Mouse (Mus musculus) midbrain, embryonic 12.5 days (tissue): ENCODE results near the gene Atxn7l1. TPM values are rescaled to one million over a fixed set of nuclear protein-coding genes. Genes with fewer than 3 reads are reported as not detected.

ENCODE experiments used
- ATAC-seq: fragments of 200-750 bp; cut with Nextera tagmentation; 2 replicates; pipeline ENCODE4 v1.8.0; 2017; ENCODE audit warnings: low read depth, moderate TSS enrichment, moderate library complexity; ENCODE audit not compliant: low FRiP score
- H3K27ac ChIP-seq: fragments of 300-500 bp; sonication (generic); replicated peaks from 2 replicates; pipeline ENCODE4 v1.5.1; 2016; ENCODE audit warnings: mild to moderate bottlenecking
- H3K27me3 ChIP-seq: fragments of 300-500 bp; sonication (generic); 2 replicates; pipeline ENCODE4 v1.6.1; 2016; ENCODE audit warnings: mild to moderate bottlenecking
- H3K36me3 ChIP-seq: fragments of 300-500 bp; sonication (generic); 2 replicates; pipeline ENCODE4 v1.6.1; 2016
- H3K4me1 ChIP-seq: fragments of 300-500 bp; sonication (generic); 2 replicates; pipeline ENCODE4 v1.6.1; 2016
- H3K4me2 ChIP-seq: fragments of 300-500 bp; sonication (generic); replicated peaks from 2 replicates; pipeline ENCODE4 v1.6.1; 2016; ENCODE audit warnings: mild to moderate bottlenecking, moderate library complexity
- H3K4me3 ChIP-seq: fragments of 300-500 bp; sonication (generic); 2 replicates; pipeline ENCODE4 v1.5.1; 2016; ENCODE audit warnings: mild to moderate bottlenecking
- H3K9ac ChIP-seq: fragments of 300-500 bp; sonication (generic); replicated peaks from 2 replicates; pipeline ENCODE4 v1.6.1; 2016; ENCODE audit warnings: mild to moderate bottlenecking, moderate library complexity
- H3K9me3 ChIP-seq: fragments of 300-500 bp; sonication (generic); 2 replicates; pipeline ENCODE4 v1.6.1; 2016; ENCODE audit warnings: mild to moderate bottlenecking
- WGBS: fragments of 180-500 bp; shearing (Covaris S2); methylation state at CpG from one replicate; pipeline ENCODE4 v1.1.7; 2016; 5-methylcytosine and 5-hydroxymethylcytosine counted together
- polyA plus RNA-seq: library from polyadenylated mRNA; unstranded; fragments of >200 nt; fragmentation: Nextera tagmentation; extraction: Ambion mirVana; gene quantifications from 2 replicates; pipeline ENCODE4 v1.2.1, GENCODE M21; 2016

The Atxn7l1 gene
- polyA plus RNA-seq, result 10.9 and 11.3 TPM in 2 replicates

DNA sequence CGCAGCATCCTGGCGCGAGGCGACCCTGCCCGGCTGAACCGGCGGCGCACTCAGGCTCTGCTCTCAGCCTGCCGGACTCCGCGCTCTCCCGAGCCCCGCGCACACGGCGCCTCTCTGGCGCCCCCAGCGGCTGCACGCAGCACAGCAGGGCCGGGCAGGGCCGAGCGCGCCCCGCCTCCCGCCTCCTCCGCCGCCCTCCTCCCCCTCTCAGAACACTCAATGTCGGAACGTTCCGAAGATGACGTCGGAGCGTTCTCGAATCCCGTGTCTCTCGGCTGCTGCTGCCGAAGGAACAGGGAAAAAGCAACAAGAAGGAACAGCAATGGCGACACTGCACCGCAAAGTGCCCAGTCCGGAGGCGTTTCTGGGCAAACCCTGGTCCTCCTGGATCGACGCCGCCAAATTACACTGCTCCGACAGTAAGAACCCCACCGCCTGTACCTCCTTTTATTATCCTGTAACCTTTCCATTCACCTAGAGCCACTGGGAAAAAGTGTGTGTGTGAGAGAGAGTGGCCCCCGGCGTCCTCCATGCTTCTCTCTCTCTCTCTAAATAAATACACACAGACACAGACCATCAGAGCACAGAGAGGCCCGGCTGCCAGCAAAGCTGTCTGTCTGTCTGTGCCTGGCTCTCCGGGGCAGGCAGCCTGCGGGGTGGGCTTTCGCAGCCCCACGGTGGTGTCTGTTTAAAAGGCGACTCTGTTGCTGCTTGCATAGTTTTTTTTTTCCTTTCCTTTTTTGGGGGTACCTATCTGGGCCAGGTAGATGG, at the start of gene Atxn7l1:
Atxn7l1 (plus strand) TSS at position 197 of the 771 bp plus-strand sequence.
- WGBS, result under 1% methylated on average over 48 of the region's 54 CpGs
- peak within 1 kb of the TSS; percentile 76 for H3K27ac ChIP-seq
- H3K27me3 ChIP-seq, result peaks cover 21% of the 10 kb centered on the region
- peak within 1 kb of the TSS; percentile 75 for H3K4me3 ChIP-seq
- no peaks in the 10 kb centered on the region for H3K36me3 ChIP-seq
- peak within 1 kb of the TSS; percentile 88 for H3K9ac ChIP-seq
- peaks cover 16% of the 10 kb centered on the region for H3K4me1 ChIP-seq
- no peaks in the 10 kb centered on the region for H3K9me3 ChIP-seq
- peak; percentile 93 for ATAC-seq
- H3K4me2 ChIP-seq, result peak within 1 kb of the TSS; percentile 89

DNA sequence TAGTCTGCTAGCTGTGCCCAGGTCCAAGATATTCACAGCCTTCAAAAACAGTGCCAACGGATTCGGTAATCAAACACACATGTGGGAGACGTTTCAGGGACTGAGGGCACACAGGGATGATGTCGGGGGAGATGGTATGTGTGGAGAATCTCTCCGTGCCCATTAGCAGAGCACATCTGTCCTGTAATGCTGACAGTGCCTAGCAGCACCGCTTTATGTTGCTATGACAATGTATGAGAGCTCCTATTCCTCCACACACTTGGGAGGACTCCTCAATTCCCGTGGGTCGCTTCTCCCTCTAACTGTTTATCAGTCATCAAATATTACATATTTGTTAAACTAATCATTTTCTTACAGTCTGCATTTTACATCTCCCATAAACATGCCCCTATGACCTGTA, 45.9 kb upstream of the Atxn7l1 start:
- no peak overlapping the region for H3K9ac ChIP-seq
- H3K36me3 ChIP-seq, result no peaks in the 10 kb centered on the region
- H3K4me1 ChIP-seq, result peaks cover 18% of the 10 kb centered on the region
- ATAC-seq, result no peak
- H3K27ac ChIP-seq, result peak overlapping the region; percentile 39
- H3K4me2 ChIP-seq, result no peak overlapping the region
- H3K27me3 ChIP-seq, result no peaks in the 10 kb centered on the region
- WGBS, result 75% methylated on average over 8 of the region's 8 CpGs
- H3K9me3 ChIP-seq, result no peaks in the 10 kb centered on the region
- H3K4me3 ChIP-seq, result no peak overlapping the region

DNA sequence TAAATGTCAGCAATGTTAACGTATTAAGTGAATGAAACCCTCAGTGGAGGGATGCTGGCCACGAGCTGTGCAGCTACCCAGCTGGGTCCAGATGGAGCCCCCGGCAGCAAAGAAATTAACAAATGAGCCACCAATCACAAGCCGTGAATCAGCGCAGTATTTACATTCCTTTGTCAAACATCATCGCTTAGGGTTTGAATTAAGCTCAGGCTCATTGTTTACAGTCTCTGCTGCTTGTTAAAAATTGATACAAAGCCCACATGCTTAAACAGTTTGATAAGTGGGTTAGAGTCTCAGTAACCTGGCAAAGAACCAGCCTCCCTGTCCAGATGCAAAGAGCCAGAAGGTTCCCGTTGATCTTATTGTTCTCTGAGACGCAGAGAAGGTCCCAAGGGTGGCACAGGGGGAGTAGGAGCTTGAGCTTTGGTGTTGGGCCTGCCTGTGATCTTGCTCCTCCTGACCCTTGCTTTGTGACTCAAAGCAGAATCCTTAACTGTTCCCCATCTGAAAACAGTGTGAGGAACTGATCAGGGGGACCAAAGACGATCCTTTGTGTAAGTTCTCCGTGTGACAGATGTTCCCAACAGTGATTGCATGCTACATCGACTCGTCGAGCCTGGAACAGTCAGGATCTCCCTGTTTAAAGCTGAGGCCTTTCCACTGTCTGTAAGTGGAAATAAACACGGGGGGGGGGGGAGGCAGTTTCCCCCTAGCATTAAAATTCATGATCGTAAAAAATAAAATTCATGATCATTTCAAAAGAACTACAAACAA, 45.0 kb upstream of the Atxn7l1 start:
- peak overlapping the region; percentile 39 for H3K27ac ChIP-seq
- 46% methylated on average over 15 of the region's 15 CpGs for WGBS
- H3K9ac ChIP-seq, result no peak overlapping the region

DNA sequence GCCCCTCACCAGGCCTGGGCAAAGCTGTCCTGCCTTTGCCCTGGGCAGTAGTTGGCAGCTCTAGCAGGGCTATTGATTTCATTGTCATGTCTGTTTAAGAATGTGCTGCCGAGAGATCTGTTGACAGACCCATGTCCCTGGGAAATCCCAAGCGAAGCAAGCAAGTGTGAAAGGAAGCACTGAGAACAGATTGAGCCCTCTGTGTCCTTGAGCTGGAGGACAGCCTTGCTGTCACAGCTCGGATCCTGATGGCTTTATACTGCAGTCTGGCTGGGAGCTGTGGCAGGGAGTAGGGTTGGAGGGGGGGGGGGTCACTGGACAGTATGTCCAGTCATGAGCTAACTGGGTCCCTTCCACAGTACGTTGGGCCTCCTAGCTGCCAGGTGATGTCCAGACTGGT, 41.8 kb upstream of the Atxn7l1 start:
- Histone ChIP-seq H3K9me3 (no peaks in the 10 kb centered on the region), H3K4me2 (no peak overlapping the region), H3K4me1 (peaks cover 22% of the 10 kb centered on the region), H3K27ac (no peak overlapping the region), H3K9ac (no peak overlapping the region), H3K36me3 (no peaks in the 10 kb centered on the region), H3K27me3 (no peaks in the 10 kb centered on the region), H3K4me3 (no peak overlapping the region)
- WGBS, result 74% methylated on average over 4 of the region's 4 CpGs
- no peak for ATAC-seq

More for the DNA sequence above, 45.0 kb upstream of the Atxn7l1 start:
- Histone ChIP-seq H3K4me2 (no peak overlapping the region), H3K4me3 (no peak overlapping the region), H3K36me3 (no peaks in the 10 kb centered on the region), H3K4me1 (peaks cover 18% of the 10 kb centered on the region), H3K9me3 (no peaks in the 10 kb centered on the region), H3K27me3 (no peaks in the 10 kb centered on the region)
- peak; percentile 76 for ATAC-seq

DNA sequence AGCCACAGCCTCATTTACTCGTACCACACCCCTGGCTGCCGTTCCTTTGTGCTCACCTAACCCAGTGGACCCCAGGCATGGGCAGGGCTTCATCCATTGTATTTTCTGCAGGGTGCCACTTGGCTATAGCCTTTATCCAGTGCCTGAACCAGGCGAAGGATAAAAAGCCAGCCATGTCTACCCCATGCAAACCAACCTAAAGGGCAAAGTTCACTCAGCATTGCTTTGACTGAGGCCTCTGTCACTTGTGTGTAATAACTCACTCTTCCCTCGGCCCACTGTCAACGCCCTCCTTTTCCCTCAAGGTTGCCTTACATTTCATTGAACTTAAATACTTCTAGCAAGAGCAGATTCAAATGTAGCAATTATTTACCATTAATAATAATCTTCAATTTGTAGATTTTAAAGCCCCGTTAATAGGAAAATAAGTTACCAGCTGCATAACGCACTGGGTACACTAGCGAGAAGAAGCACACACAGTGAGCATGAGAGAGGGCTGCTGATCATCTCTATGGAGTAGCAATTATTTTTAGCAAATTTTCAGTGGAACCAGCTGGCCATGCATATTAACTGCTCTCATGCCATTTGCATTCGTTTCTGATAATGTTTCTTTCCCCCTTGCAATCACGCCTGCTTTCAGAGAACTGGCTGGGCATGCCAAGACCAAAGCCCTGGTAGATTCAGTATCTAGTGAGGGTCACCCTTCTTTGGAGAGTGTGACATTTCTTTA, 40.9 kb upstream of the Atxn7l1 start:
- Histone ChIP-seq H3K27me3 (no peaks in the 10 kb centered on the region), H3K4me2 (no peak overlapping the region), H3K27ac (no peak overlapping the region), H3K4me3 (no peak overlapping the region), H3K36me3 (no peaks in the 10 kb centered on the region), H3K9me3 (no peaks in the 10 kb centered on the region), H3K4me1 (peaks cover 29% of the 10 kb centered on the region), H3K9ac (no peak overlapping the region)
- WGBS, result 78% methylated on average over 10 of the region's 10 CpGs
- ATAC-seq, result no peak

DNA sequence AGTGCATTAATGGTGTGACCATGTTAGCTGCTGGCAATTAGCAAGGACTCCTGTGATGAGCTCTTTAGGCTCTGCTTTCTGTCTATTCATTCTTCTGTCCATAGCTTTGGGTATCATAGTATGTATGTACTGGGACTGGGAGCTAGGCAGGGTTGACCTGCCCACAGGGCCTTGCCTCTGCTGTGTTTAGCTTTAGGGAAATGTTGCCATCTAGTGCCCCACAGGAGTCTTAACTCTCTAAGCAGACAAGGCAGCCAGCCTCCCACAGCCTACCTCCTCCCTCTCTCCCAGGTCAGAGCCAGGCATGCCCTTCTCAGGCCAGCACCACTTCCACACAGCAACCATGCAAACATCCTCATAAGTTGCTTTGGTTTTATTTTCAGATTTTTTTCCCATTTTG, 38.0 kb upstream of the Atxn7l1 start:
- H3K4me3 ChIP-seq, result no peak overlapping the region
- no peaks in the 10 kb centered on the region for H3K27me3 ChIP-seq
- H3K27ac ChIP-seq, result no peak overlapping the region
- H3K4me1 ChIP-seq, result peaks cover 27% of the 10 kb centered on the region
- no peak overlapping the region for H3K4me2 ChIP-seq
- peak; percentile 78 for ATAC-seq
- no peaks in the 10 kb centered on the region for H3K9me3 ChIP-seq
- no peaks in the 10 kb centered on the region for H3K36me3 ChIP-seq
- no peak overlapping the region for H3K9ac ChIP-seq

DNA sequence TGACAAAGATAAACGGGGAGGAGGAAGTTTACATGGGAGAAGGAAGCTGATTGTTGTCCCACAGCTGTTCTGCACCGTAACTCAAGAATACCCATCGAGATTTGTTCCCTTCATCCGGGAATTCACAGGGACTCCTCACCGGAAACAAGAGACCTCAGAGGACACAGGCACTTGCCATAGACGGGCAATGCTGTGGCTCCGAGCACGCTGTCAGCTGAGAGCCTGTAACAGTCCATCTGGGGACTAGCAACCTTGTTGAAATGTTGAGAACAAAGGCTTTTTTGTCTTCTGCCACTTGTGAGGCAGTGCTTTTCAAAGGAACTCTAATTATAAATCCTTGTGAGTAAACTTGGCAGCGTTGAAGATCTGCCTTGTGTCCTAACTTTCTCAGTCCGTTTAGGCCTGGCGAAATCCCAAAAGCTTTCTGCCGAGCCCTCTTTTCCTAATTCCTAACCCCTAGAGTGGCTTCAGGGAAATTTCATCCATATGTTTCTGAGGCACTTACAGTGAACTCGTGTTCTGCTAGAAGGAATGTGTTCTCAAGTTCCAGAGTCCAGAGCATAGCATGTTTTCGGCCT, 36.5 kb upstream of the Atxn7l1 start:
- ATAC-seq, result 0 out of 2 replicates have a peak, but pooled peaks have one; percentile 38
- no peak overlapping the region for H3K9ac ChIP-seq
- 49% methylated on average over 14 of the region's 14 CpGs for WGBS
- no peak overlapping the region for H3K4me2 ChIP-seq
- peak overlapping the region; percentile 58; the same call in 1 of the 2 replicates for H3K27ac ChIP-seq
- H3K4me3 ChIP-seq, result no peak overlapping the region
- H3K4me1 ChIP-seq, result peaks cover 27% of the 10 kb centered on the region
- H3K9me3 ChIP-seq, result no peaks in the 10 kb centered on the region
- H3K36me3 ChIP-seq, result no peaks in the 10 kb centered on the region
- no peaks in the 10 kb centered on the region for H3K27me3 ChIP-seq

DNA sequence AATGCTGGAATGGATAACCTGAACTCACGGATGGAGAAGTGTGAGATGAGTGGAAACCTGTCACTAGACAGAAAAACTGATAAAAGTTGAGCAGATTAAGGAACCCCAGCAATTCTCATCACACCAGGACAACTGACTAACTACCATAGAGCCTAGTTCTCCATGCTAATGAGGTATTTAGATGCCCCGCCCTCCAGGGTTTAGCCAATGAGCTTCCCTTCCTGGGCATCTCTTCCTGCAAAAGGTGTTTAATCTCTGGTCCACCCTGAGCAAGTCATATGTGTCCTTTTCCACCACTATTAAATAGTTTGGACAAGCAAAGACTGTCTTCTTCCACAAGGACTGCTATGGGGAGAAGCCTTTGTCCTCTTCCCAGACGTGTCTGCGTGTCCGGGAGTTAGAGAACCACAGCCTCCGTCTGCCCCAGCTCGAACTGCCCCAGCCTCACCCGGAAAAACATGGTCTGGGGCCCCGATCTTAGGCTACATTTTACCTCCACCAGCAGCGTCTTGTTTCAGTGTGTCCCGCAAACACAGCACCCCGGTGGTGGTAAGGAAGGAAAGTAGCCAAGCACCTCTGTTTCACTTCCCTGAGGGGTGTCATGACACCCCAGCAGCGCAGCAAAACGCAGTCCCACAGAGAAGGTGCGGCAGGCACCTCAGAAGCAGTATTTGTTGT, 28.7 kb upstream of the Atxn7l1 start:
- H3K4me3 ChIP-seq, result no peak overlapping the region
- no peak for ATAC-seq
- 39% methylated on average over 15 of the region's 15 CpGs for WGBS
- H3K4me2 ChIP-seq, result peak overlapping the region; percentile 20
- no peaks in the 10 kb centered on the region for H3K9me3 ChIP-seq
- no peak overlapping the region for H3K27ac ChIP-seq
- H3K9ac ChIP-seq, result no peak overlapping the region
- no peaks in the 10 kb centered on the region for H3K36me3 ChIP-seq
- 0 out of 2 replicates have a peak, but pooled peaks cover 6% of the 10 kb centered on the region for H3K27me3 ChIP-seq
- no peaks in the 10 kb centered on the region for H3K4me1 ChIP-seq

DNA sequence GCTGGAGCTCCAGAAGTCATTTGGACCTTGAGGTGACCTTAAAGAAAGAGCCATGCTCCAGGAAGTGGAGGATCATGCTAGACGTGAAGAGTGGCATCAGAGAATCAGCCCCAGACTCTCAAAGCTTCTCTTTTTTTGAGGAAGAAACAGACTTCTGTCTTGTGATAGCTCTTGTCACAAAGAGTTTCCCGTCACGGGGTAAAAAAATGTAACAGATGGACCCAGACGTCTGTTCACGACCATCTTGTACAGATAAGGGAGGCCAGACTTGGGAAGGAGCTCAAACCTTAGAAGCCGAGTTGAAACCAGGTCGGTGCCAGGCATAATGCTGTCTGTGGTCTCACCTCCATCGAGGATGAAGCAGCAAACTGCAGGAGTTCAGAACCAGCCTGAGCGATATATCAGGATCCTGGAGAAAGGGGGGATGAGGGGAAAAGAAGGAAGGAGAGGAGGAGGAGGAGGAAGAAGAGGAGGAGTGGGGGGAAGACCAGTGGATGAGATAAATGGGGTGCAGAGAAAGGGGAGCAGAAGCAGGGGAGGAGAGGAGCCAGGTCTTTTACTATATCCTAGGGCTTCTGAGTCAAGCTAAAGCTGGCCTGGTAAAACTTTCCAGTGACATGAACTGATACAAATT, 21.8 kb upstream of the Atxn7l1 start:
- no peak overlapping the region for H3K9ac ChIP-seq
- H3K4me2 ChIP-seq, result no peak overlapping the region
- ATAC-seq, result no peak
- no peak overlapping the region for H3K27ac ChIP-seq
- H3K4me3 ChIP-seq, result no peak overlapping the region
- H3K36me3 ChIP-seq, result no peaks in the 10 kb centered on the region
- H3K4me1 ChIP-seq, result peaks cover 17% of the 10 kb centered on the region
- no peaks in the 10 kb centered on the region for H3K9me3 ChIP-seq
- H3K27me3 ChIP-seq, result no peaks in the 10 kb centered on the region
- WGBS, result 85% methylated on average over 9 of the region's 9 CpGs

DNA sequence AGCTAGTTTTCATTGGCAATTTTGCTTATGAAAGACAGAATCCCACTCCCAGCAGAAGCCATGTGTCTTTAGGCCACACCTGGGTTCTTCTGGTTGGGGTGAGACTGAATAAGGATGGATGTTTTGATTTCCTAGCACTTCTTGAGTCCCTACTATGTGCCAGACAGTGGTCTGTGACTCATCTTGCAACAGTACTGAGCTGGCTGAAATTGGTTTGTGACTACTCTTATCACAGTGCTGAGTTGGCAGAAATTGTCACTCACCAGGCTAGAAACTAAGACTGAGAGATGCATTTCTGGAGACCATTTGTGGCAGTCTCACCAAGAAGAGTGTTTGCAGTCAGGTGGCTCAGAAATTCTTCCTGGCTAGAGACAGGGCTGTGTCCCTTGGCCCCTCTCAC, 21.2 kb upstream of the Atxn7l1 start:
- Histone ChIP-seq H3K9me3 (no peaks in the 10 kb centered on the region), H3K27ac (no peak overlapping the region), H3K36me3 (no peaks in the 10 kb centered on the region), H3K4me3 (no peak overlapping the region), H3K9ac (no peak overlapping the region), H3K4me1 (peaks cover 17% of the 10 kb centered on the region), H3K27me3 (no peaks in the 10 kb centered on the region), H3K4me2 (no peak overlapping the region)
- ATAC-seq, result no peak

DNA sequence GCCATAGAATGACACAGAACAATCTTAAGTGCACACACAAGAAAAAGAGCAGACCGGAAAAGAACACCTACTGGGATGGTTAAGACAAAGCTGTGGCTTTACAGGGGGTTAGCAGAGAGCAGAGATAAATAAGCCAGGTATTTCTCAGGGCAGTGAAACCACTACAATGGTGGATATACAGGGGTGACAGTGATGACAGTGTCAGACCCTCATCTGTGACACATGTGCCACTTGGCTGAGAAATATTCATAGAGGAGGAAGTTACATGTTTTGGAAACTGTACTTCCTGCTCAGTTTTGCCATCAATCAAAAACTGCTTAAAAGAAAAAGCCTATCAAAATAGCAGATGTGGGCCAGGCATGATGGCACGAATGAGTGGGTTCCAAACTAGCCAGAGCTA, 19.4 kb upstream of the Atxn7l1 start:
- Histone ChIP-seq H3K27me3 (no peaks in the 10 kb centered on the region), H3K4me1 (peaks cover 17% of the 10 kb centered on the region), H3K9ac (no peak overlapping the region), H3K36me3 (no peaks in the 10 kb centered on the region), H3K27ac (no peak overlapping the region), H3K4me3 (no peak overlapping the region), H3K4me2 (no peak overlapping the region), H3K9me3 (no peaks in the 10 kb centered on the region)
- 87% methylated on average over 2 of the region's 2 CpGs for WGBS
- ATAC-seq, result no peak
